Mouse (Mus musculus) left cerebral cortex, postnatal 25 days (tissue): ENCODE results near the gene Slc28a3. TPM values are rescaled to one million over a fixed set of nuclear protein-coding genes. Genes with fewer than 3 reads are reported as not detected.

Source experiments
- DNase-seq, 2 experiments: peaks; one replicate each; pipeline ENCODE4 v3.0.0; 2022; ENCODE audit warnings: low spot score in 2 of 2, mixed read lengths in 1 of 2
- intact Hi-C: fragments of 180-260 bp; cut with DNase I; formaldehyde crosslinking; loops from one replicate; pipeline ENCODE4 v1.15.1; 2025
- total RNA-seq, 2 experiments: library from RNA; stranded (reverse); gene quantifications; 2 replicates each; pipeline ENCODE4 v1.2.3; 2021

The Slc28a3 gene
- total RNA-seq, 2 experiments from 2014 or later, result 0.18 TPM; not detected in 1

DNA sequence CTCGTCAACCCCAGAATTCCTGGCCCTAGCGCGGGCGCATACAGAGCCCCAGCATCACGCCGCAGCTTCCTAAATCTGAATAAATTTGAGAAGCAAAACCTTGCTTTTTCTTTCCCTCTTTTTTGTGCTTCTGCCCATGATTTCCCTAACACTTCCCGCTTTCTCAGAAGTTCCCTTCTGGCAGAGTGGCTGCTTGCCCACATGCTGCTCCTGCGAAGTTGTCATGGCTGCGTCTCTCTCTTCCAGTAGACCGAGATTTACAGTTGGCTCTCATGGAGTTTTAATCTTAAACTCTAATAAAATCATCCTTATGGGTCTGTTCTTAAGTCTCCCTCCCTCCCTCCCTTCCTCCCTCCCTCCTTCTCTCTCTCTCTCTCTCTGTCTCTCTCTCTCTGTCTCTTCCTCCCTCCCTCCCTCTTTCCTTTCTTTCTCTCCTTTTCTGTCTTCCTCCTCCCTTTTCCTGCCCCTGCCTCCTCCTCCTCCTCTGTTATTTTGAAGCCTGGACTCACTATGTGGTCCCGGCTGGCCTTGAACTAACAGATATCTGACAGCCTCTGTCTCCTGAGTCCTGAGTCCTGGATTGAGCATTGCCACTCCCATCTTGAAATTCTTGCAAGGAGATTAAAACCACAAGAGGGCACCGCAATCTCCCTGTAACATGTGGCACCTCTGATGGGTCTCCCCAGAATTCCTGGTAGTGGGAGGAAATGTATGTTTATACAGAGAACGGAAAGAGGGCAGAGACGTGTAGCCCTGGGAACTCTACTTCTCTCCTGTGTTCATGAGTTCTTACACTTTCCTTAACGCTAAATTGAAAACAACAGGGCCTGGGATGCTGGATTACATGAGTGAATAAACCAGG lies 21.8 kb downstream of the Slc28a3 start:
- intact Hi-C loops, result loop anchor here (1.0 to 5.0 kb wide), 2 partner anchors 301 to 432 kb away; partner anchors contain the start of gene Idnk

DNA sequence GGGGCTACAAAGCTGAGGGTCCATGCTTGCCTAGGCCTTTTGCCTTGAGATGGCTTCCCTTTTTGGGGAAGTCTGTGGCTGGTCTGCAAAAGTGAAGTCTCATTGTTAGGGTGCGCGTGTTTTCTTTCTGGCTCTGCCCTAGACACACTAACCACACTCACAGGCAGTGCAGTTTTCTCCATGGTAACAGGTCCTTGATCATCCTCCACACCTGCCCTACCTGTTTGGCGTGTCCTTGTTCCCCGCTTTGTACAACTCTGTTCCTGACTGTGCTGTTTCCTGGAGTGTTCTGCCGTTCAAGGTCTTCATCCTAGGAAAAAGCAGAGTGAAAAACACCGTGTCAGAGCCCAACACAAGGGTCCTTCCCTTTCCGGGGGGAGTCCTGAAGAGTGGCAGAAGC lies 22.7 kb downstream of the Slc28a3 start:
- intact Hi-C loops, result loop anchor here (5.0 kb wide), 1 partner anchor 431 kb away; the partner anchor contains the start of gene Idnk
- DNase-seq, result no peak

More for the DNA sequence above, 21.8 kb downstream of the Slc28a3 start:
- DNase-seq, result peak; percentile 24 to 74

DNA sequence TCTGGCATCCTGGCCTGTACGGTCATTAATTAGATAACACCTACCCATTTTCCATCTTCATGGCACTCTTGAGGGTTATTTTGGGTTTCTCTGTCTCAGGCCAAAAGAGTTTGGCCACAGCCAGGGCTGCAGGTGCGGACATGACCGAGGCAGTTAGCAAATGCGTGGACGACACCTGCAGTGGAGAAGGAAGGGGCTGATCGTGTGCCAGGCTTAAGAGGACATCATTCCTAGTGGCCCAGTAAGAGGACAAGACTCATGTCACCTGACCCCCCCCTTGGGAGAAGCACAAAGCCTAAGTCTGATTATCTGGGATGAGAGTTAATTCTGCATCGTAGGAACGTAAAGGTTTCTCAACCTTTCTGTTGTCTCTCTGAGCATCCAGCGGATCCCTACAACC lies 44.5 kb downstream of the Slc28a3 start:
- intact Hi-C loops, result no loop called here

DNA sequence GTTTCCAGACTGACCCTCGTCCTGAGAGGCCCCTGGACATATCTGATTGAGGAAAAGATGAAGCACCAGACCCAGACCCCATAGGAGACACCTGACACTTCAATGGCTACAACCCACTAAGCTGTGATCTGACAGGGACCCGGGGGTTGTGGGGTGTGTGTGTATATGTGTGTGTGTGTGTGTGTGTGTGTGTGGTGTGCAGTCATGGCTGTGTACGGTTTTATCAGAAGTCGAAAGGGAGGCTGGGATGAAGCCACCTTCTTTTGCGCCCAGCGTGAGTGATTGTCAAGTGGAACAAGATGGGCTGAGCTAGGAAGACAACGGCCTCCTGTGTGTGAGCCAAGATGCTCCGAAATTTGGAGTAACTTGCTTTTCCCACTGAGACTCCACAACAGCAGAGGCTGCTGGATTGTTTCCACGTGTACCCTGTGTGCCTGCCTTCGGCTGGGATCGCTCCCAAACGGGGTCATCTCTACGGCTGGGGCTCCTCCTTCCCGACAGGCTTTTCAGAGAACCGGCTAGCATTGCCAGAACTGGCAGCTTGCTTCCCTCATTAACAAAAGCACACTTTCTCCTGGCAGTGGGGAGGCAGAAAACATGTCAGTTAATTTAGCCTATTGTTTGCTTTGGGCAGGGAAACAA lies 50.1 kb downstream of the Slc28a3 start:
- intact Hi-C loops, result no loop called here

More for the DNA sequence above, 44.5 kb downstream of the Slc28a3 start:
- no peak for DNase-seq

DNA sequence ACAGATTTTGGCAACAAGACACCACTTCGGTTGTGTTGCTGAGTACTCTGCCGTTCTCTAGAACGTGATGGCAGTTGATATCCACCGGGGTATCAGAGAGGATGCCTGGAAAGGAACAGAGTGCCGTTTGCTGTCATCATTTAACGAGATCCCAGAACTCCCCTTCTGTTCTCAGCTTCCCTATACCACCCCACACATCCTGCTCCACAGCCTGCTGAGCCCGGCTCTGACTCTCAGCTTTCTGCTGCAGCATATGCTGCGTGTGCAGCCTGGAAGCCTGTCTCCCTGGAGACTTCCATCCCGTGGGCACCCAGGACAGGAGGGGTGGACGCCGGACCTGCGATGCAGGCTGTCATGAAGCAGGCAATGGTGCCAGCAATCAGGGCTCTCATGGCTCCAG lies 52.5 kb downstream of the Slc28a3 start:
- intact Hi-C loops, result no loop called here
- peak; percentile 22 to 80 for DNase-seq

More for the DNA sequence above, 50.1 kb downstream of the Slc28a3 start:
- DNase-seq, result peak; percentile 65 to 74

DNA sequence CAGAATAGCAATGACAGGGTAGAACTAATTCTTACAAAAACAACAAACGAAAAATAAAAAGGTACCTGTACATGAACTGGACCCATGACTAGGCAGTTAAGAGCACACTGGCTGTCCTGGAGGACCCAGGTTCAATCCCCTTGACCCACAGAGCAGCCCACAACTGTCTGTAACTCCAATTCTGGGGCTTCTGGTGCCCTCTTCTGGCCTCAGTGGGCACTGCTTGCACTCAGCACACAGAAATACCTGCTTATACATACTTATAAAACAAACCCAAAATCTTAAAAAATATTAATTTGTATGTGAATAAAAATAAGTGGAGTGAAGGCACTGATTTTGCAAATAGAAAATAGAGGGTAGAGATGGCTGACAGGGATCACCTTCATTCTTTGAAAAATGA lies 54.7 kb downstream of the Slc28a3 start:
- intact Hi-C loops, result no loop called here

GRCm38 (mm10) chr13:58555561-58555960 lies 55.1 kb downstream of the Slc28a3 start:
- no peak for DNase-seq
- intact Hi-C loops, result no loop called here

More for the DNA sequence above, 54.7 kb downstream of the Slc28a3 start:
- DNase-seq, result no peak

- no peak for DNase-seq
- intact Hi-C loops, result no loop called here
Observed at GRCm38 (mm10) chr13:58551924-58552323, 58.8 kb downstream of the Slc28a3 start.

GRCm38 (mm10) chr13:58547570-58547969 lies 63.1 kb downstream of the Slc28a3 start:
- intact Hi-C loops, result loop anchor here (10.0 kb wide), 1 partner anchor 393 kb away; the partner anchor contains the start of gene Idnk
- DNase-seq, result peak; percentile 56 to 59

- peak; percentile 51 to 81 for DNase-seq
- intact Hi-C loops, result loop anchor here (2.0 to 10.0 kb wide), 4 partner anchors 143 to 389 kb away; partner anchors contain the start of genes 2210016F16Rik and Idnk
Observed at GRCm38 (mm10) chr13:58543688-58544408, 66.8 kb downstream of the Slc28a3 start.

DNA sequence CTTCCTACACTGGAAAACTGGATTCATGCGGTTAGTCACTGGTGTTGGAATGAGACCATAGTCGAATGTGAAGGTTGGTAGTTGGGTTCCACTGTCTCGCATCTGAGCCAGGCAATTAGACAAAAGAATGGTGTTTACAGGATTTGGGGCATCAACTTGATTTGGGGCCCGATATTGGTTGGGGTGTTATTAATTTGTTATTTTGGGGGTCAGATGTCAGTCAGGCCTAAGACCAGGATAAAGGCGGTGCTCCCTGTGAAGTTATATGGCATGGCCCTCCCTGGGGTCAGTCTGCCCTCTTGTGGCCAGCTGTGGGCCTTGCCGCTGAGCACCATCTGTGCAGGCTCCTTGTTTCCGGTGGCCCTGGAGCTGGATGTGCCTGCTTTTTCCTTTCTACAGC lies 67.6 kb downstream of the Slc28a3 start:
- peak; percentile 74 to 78 for DNase-seq
- intact Hi-C loops, result loop anchor here (2.0 to 10.0 kb wide), 4 partner anchors 142 to 388 kb away; partner anchors contain the start of genes 2210016F16Rik and Idnk

DNA sequence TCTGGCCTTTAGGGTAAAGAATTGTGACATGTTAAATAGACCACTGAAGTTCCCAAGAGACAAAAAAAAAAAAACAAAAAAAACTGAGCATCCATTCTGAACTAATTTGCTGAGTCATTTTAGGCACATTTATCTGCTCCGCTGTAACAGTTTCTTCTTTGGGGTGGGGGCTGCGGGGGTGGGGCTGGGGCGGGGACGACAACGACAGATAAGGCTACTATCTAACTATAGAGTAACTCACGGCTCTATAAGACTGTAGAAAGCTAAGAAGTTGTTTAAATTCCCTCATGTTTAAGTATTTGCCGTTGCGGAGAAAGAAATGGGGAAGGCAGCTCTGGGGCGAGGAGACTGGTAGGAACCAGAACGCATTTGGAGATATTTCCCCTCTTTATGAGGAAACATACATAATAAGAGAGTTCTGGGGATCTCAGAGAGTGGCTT lies 68.1 kb downstream of the Slc28a3 start:
- DNase-seq, result no peak

DNA sequence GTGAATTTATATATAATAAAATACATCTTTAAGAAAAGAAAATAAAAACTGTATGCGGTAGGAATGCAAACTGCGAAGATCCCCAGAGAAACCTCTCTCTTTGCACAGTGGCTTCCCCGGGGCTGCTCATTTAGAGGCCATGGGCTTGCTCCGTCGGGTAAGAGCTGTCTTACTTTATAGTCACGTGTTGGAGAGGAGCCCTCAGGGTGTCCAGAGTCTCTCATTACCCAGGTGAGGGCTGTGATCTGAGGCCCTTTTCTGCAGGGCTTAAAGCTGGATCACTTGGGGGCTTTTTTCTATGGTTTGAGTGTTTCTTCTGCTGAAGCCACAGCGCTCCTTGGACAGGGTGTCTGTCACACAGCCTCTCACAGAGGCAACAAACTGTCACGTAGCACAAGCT lies 68.5 kb downstream of the Slc28a3 start:
- intact Hi-C loops, result loop anchor here (2.0 to 10.0 kb wide), 4 partner anchors 141 to 387 kb away; partner anchors contain the start of genes 2210016F16Rik and Idnk
- no peak for DNase-seq

More for the DNA sequence above, 68.1 kb downstream of the Slc28a3 start:
- intact Hi-C loops, result loop anchor here (2.0 to 10.0 kb wide), 4 partner anchors 142 to 388 kb away; partner anchors contain the start of genes 2210016F16Rik and Idnk

- intact Hi-C loops, result loop anchor here (2.0 to 10.0 kb wide), 4 partner anchors 141 to 387 kb away; partner anchors contain the start of genes 2210016F16Rik and Idnk
- DNase-seq, result no peak
Observed at GRCm38 (mm10) chr13:58541620-58542019, 69.1 kb downstream of the Slc28a3 start.

GRCm38 (mm10) chr13:58538966-58539365 lies 71.7 kb downstream of the Slc28a3 start:
- DNase-seq, result no peak
- intact Hi-C loops, result no loop called here

DNA sequence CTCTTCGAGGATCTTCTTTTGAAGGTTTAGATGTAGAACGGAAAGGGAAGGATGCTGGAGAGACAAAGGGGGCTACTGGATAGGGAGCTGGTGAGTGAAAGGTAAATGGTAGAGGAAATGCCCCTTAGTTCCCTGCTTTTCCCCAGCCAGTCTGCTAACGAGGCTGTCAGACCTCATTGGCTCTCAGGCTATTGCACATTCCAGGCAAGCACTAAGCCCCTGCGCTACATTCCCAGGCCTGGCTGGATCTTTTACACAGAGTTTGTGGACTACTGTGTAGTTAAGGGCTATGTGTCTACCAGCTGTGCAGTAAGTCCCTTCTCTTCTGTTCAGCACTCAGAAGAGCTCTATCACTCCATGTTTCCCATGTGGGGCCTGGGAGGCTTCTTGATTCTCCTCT lies 72.3 kb downstream of the Slc28a3 start:
- intact Hi-C loops, result no loop called here
- no peak for DNase-seq

DNA sequence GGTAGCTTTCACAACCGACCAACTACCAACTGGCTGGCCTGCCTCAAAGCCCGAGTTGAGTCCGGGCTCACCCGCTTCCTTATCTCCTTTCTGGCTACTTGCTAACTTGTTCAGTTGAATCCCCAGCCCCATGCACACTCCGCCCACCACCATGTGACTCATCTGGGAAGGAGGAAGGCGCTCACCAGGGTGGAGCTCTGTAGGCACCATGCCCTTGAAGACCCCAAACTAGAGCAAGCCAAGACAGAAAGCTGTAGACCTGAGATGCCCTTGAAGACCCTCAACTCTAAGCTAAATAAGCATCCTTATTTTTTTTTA lies 72.8 kb downstream of the Slc28a3 start:
- intact Hi-C loops, result no loop called here
- DNase-seq, result no peak

DNA sequence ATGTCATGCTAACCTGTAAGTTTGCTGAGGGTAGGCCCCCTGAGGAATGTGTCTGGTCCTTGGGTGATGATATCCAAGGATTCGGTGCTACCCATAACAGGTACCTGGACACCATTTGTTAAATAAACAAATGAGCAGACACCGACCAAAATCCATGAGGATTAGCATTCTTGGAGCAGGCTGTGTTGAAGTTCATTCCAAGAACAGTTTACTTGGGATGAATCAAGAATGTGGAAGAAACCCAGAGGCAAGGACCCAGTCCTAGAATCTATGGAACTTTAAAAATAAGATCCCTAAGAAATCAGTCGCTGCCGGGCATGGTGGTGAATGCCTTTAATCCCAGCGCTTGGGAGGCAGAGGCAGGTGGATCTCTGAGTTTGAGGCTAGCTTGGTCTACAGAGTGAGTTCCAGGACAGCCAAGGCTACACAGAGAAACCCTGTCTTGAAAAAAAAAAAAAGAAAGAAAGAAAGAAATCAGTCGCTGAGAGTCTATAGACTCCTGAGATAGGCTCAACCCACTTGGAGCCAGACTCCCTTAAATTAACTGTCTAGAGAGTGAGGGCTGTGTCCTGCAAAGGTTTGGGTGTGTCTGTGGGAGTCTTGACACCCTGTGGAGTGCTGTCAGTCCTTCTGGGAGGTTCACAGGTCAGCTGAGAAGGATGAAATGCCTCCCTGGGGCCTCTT lies 73.3 kb downstream of the Slc28a3 start:
- intact Hi-C loops, result no loop called here
- no peak for DNase-seq
